ENCODE assay signal across 18 mouse cellular contexts in genomic region chr4:136050226-136050625, GRCm38 (mm10). TPM values are rescaled to one million over a fixed set of nuclear protein-coding genes. Genes with fewer than 3 reads are reported as not detected.
DNase-seq lines count a peak whose midpoint lies in the region; ATAC-seq and TF ChIP-seq lines count a peak whose summit lies in the region.
"Had no signal": no experiment of that assay in that cellular context is flagged by ENCODE, and none has a peak within 500 bp of the region (broad histone marks: within the 10 kb centered on the region; RNA-seq: fewer than 3 reads in every experiment).

No protein-coding gene starts in this region.

- 94% methylated on average over 6 of the region's 6 CpGs for WGBS in forebrain, embryonic 14.5 days
- WGBS in forebrain, embryonic 12.5 days: 96% methylated on average over 6 of the region's 6 CpGs
- WGBS in midbrain, embryonic 13.5 days: 93% methylated on average over 6 of the region's 6 CpGs
- 94% methylated on average over 6 of the region's 6 CpGs for whole genome bisulfite sequencing in midbrain, postnatal 0 days
- WGBS in embryonic facial prominence, embryonic 15.5 days: 91% methylated on average over 6 of the region's 6 CpGs

- 0 out of 2 replicates have a peak overlapping the region, but pooled peaks have one; percentile 5 for H3K4me2 ChIP-seq in forebrain, embryonic 14.5 days (ENCODE audit: low read length)
- H3K4me2 ChIP-seq in forebrain, embryonic 12.5 days: no peak overlapping the region; the same call in 1 of the 2 replicates
- no peak overlapping the region for H3K4me2 ChIP-seq in midbrain, embryonic 13.5 days (replicated peaks)
- no peak overlapping the region for H3K4me2 ChIP-seq in midbrain, postnatal 0 days (ENCODE audit: low read depth, low read length, poor library complexity, severe bottlenecking)
- H3K4me2 ChIP-seq in embryonic facial prominence, embryonic 15.5 days (replicated peaks): no peak overlapping the region
- H3K4me2 ChIP-seq: hindbrain, embryonic 15.5 days had no signal

- TF ChIP-seq CTCF in midbrain, postnatal 0 days (IDR thresholded peaks at IDR 0.05): no peak

- H3K36me3 ChIP-seq in forebrain, embryonic 14.5 days (ENCODE audit: control insufficient read depth, insufficient read depth, low read length): peaks cover 65% of the 10 kb centered on the region
- H3K36me3 ChIP-seq in forebrain, embryonic 12.5 days (replicated peaks): peaks cover 69% of the 10 kb centered on the region
- peaks cover 55% of the 10 kb centered on the region for H3K36me3 ChIP-seq in midbrain, embryonic 13.5 days
- peaks cover 40% of the 10 kb centered on the region for H3K36me3 ChIP-seq in midbrain, postnatal 0 days (ENCODE audit: insufficient read depth, low read length)
- H3K36me3 ChIP-seq in embryonic facial prominence, embryonic 15.5 days: peaks cover 61% of the 10 kb centered on the region

- ATAC-seq in forebrain, embryonic 14.5 days: no peak
- no peak for ATAC-seq in forebrain, embryonic 12.5 days (ENCODE audit: low FRiP score)
- no peak for ATAC-seq in midbrain, embryonic 13.5 days
- no peak for ATAC-seq in midbrain, postnatal 0 days (ENCODE audit: low FRiP score)
- no peak for ATAC-seq in embryonic facial prominence, embryonic 15.5 days (ENCODE audit: insufficient number of reproducible peaks, low FRiP score, low TSS enrichment, low read depth)
- ATAC-seq: activated CD4-positive, CD25-positive, alpha-beta regulatory T cell, adult 4 months; forebrain, postnatal 0 days; midbrain, embryonic 15.5 days had no signal

- 0 out of 2 replicates have a peak overlapping the region, but pooled peaks have one; percentile 17 for H3K9ac ChIP-seq in forebrain, embryonic 14.5 days (ENCODE audit: low read length)
- no peak overlapping the region for H3K9ac ChIP-seq in forebrain, embryonic 12.5 days
- H3K9ac ChIP-seq in midbrain, embryonic 13.5 days (replicated peaks): 0 out of 2 replicates have a peak overlapping the region, but pooled peaks have one; percentile 19
- H3K9ac ChIP-seq in midbrain, postnatal 0 days (replicated peaks; ENCODE audit: low read length, poor library complexity, severe bottlenecking): no peak overlapping the region
- peak overlapping the region; percentile 4; the same call in 1 of the 2 replicates for H3K9ac ChIP-seq in embryonic facial prominence, embryonic 15.5 days
- H3K9ac ChIP-seq: hindbrain, embryonic 15.5 days; midbrain, embryonic 15.5 days had no signal

- no peak overlapping the region for H3K27ac ChIP-seq in forebrain, embryonic 14.5 days (ENCODE audit: low read depth, low read length)
- no peak overlapping the region for H3K27ac ChIP-seq in forebrain, embryonic 12.5 days
- H3K27ac ChIP-seq in midbrain, embryonic 13.5 days: no peak overlapping the region
- H3K27ac ChIP-seq in midbrain, postnatal 0 days (ENCODE audit: low read depth, low read length): no peak overlapping the region
- no peak overlapping the region for H3K27ac ChIP-seq in embryonic facial prominence, embryonic 15.5 days (replicated peaks)
- H3K27ac ChIP-seq: hindbrain, embryonic 15.5 days; liver, embryonic 14.5 days; midbrain, embryonic 15.5 days; neural tube, embryonic 12.5 days had no signal

- no peak for DNase-seq in forebrain, embryonic 14.5 days (ENCODE audit: low spot score)
- no peak for DNase-seq in midbrain, postnatal 0 days (ENCODE audit: low spot score)
- DNase-seq in ovary, adult 18-20 months (ENCODE audit: low spot score): no peak
- no peak for DNase-seq in cerebellum, adult 9-10 months
- DNase-seq: cerebellum, postnatal 10 days; forebrain, postnatal 0 days; gastrocnemius, postnatal 25 days; kidney, adult 9 months; lung, postnatal 4 days; right cerebral cortex, adult 18-20 months had no signal

- H3K4me3 ChIP-seq in forebrain, embryonic 14.5 days (ENCODE audit: low read depth, low read length): no peak overlapping the region
- no peak overlapping the region for H3K4me3 ChIP-seq in forebrain, embryonic 12.5 days (replicated peaks)
- no peak overlapping the region for H3K4me3 ChIP-seq in midbrain, embryonic 13.5 days (replicated peaks)
- H3K4me3 ChIP-seq in midbrain, postnatal 0 days (ENCODE audit: low read depth, low read length): no peak overlapping the region
- no peak overlapping the region for H3K4me3 ChIP-seq in embryonic facial prominence, embryonic 15.5 days (replicated peaks)
- H3K4me3 ChIP-seq: hindbrain, embryonic 15.5 days; midbrain, embryonic 15.5 days; neural tube, embryonic 12.5 days had no signal

- H3K4me1 ChIP-seq in forebrain, embryonic 14.5 days (ENCODE audit: control insufficient read depth, insufficient read depth, low read length): peaks cover 8% of the 10 kb centered on the region; the same call in 1 of the 2 replicates
- peaks cover 23% of the 10 kb centered on the region for H3K4me1 ChIP-seq in forebrain, embryonic 12.5 days
- peaks cover 32% of the 10 kb centered on the region for H3K4me1 ChIP-seq in midbrain, embryonic 13.5 days (replicated peaks)
- peaks cover 5% of the 10 kb centered on the region for H3K4me1 ChIP-seq in midbrain, postnatal 0 days (ENCODE audit: insufficient read depth, low read length)
- H3K4me1 ChIP-seq in embryonic facial prominence, embryonic 15.5 days: peaks cover 31% of the 10 kb centered on the region

- H3K27me3 ChIP-seq in forebrain, embryonic 14.5 days (replicated peaks; ENCODE audit: control insufficient read depth, insufficient read depth, low read length): no peaks in the 10 kb centered on the region
- H3K27me3 ChIP-seq in forebrain, embryonic 12.5 days: no peaks in the 10 kb centered on the region
- H3K27me3 ChIP-seq in midbrain, embryonic 13.5 days: no peaks in the 10 kb centered on the region
- no peaks in the 10 kb centered on the region for H3K27me3 ChIP-seq in midbrain, postnatal 0 days (ENCODE audit: insufficient read depth, low read length)
- no peaks in the 10 kb centered on the region for H3K27me3 ChIP-seq in embryonic facial prominence, embryonic 15.5 days
- H3K27me3 ChIP-seq: hindbrain, embryonic 15.5 days; midbrain, embryonic 15.5 days; neural tube, embryonic 12.5 days had no signal

- H3K9me3 ChIP-seq in forebrain, embryonic 14.5 days (replicated peaks; ENCODE audit: control insufficient read depth, low read length): no peaks in the 10 kb centered on the region
- no peaks in the 10 kb centered on the region for H3K9me3 ChIP-seq in forebrain, embryonic 12.5 days
- no peaks in the 10 kb centered on the region for H3K9me3 ChIP-seq in midbrain, embryonic 13.5 days
- H3K9me3 ChIP-seq in midbrain, postnatal 0 days (ENCODE audit: low read length): no peaks in the 10 kb centered on the region
- no peaks in the 10 kb centered on the region for H3K9me3 ChIP-seq in embryonic facial prominence, embryonic 15.5 days (replicated peaks)
- H3K9me3 ChIP-seq: hindbrain, embryonic 15.5 days; midbrain, embryonic 15.5 days; neural tube, embryonic 12.5 days had no signal

RNA-seq across cellular contexts. Expression of gene Rpl11, which starts 3.0 kb away (rescaled TPM):
- polyA plus RNA-seq in forebrain, embryonic 14.5 days (2014; fragmentation: Nextera tagmentation; extraction: Ambion mirVana): 331 and 459 TPM in 2 replicates
- polyA plus RNA-seq in forebrain, embryonic 12.5 days (2016; fragmentation: Nextera tagmentation; extraction: Ambion mirVana): 315 and 333 TPM in 2 replicates
- 333 and 348 TPM in 2 replicates for polyA plus RNA-seq in midbrain, embryonic 13.5 days (2015; fragmentation: Nextera tagmentation; extraction: Ambion mirVana)
- total RNA-seq in midbrain, postnatal 0 days (2014; rRNA removed): 601 and 1,077 TPM in 2 replicates
- polyA plus RNA-seq in midbrain, postnatal 0 days (2015; fragmentation: Nextera tagmentation; extraction: Ambion mirVana): 273 and 275 TPM in 2 replicates
- polyA plus RNA-seq in embryonic facial prominence, embryonic 15.5 days (2015; fragmentation: Nextera tagmentation; extraction: Ambion mirVana): 427 and 463 TPM in 2 replicates

RNA-seq across cellular contexts. Expression of gene Eloa, which starts 28.7 kb away (rescaled TPM):
- polyA plus RNA-seq in forebrain, embryonic 14.5 days (2014; fragmentation: Nextera tagmentation; extraction: Ambion mirVana): 33.7 and 38.1 TPM in 2 replicates
- 34.2 and 37.6 TPM in 2 replicates for polyA plus RNA-seq in forebrain, embryonic 12.5 days (2016; fragmentation: Nextera tagmentation; extraction: Ambion mirVana)
- 27.8 and 30.1 TPM in 2 replicates for polyA plus RNA-seq in midbrain, embryonic 13.5 days (2015; fragmentation: Nextera tagmentation; extraction: Ambion mirVana)
- 23.3 and 27.7 TPM in 2 replicates for total RNA-seq in midbrain, postnatal 0 days (2014; rRNA removed)
- polyA plus RNA-seq in midbrain, postnatal 0 days (2015; fragmentation: Nextera tagmentation; extraction: Ambion mirVana): 19.0 and 19.3 TPM in 2 replicates
- 43.0 and 44.8 TPM in 2 replicates for polyA plus RNA-seq in embryonic facial prominence, embryonic 15.5 days (2015; fragmentation: Nextera tagmentation; extraction: Ambion mirVana)

Comparison
In these comparisons a context has a peak if more than half of its experiments do, and no peak if none do; other contexts are left out.
1. H3K9ac ChIP-seq: peak in forebrain, embryonic 14.5 days (single experiment), midbrain, embryonic 13.5 days (single experiment) and embryonic facial prominence, embryonic 15.5 days (single experiment); none in forebrain, embryonic 12.5 days (single experiment) and midbrain, postnatal 0 days (single experiment).